Mouse (Mus musculus) midbrain, embryonic 10.5 days (tissue): Measurements from ENCODE around the gene Atp6v1a. TPM values are rescaled to one million over a fixed set of nuclear protein-coding genes. Genes with fewer than 3 reads are reported as not detected.

Experiments used
- DNase-seq: peaks from one replicate; pipeline ENCODE4 v3.0.0-alpha.2; 2017; ENCODE audit warnings: low spot score
- H3K27ac ChIP-seq: fragments of 300-500 bp; sonication (generic); replicated peaks from 2 replicates; pipeline ENCODE4 v1.5.1; 2016; ENCODE audit warnings: mild to moderate bottlenecking
- H3K27me3 ChIP-seq: fragments of 300-500 bp; sonication (generic); 2 replicates; pipeline ENCODE4 v1.6.1; 2016; ENCODE audit warnings: low read depth, mild to moderate bottlenecking; ENCODE audit not compliant: poor library complexity, severe bottlenecking
- H3K36me3 ChIP-seq: fragments of 300-500 bp; sonication (generic); 2 replicates; pipeline ENCODE4 v1.6.1; 2016; ENCODE audit warnings: mild to moderate bottlenecking, moderate library complexity
- H3K4me1 ChIP-seq: fragments of 300-500 bp; sonication (generic); 2 replicates; pipeline ENCODE4 v1.6.1; 2016
- H3K4me3 ChIP-seq: fragments of 300-500 bp; sonication (generic); 2 replicates; pipeline ENCODE4 v1.5.1; 2016; ENCODE audit warnings: mild to moderate bottlenecking, moderate library complexity
- H3K9me3 ChIP-seq: fragments of 300-500 bp; sonication (generic); replicated peaks from 2 replicates; pipeline ENCODE4 v1.6.1; 2016; ENCODE audit warnings: mild to moderate bottlenecking
- WGBS: fragments of 180-500 bp; shearing (Covaris S2); methylation state at CpG from one replicate; pipeline ENCODE4 v1.1.7; 2016; 5-methylcytosine and 5-hydroxymethylcytosine counted together
- polyA plus RNA-seq: library from polyadenylated mRNA; unstranded; fragments of >200 nt; fragmentation: Nextera tagmentation; extraction: Ambion mirVana; gene quantifications from 2 replicates; pipeline ENCODE4 v1.2.1, GENCODE M21; 2016

Gene Atp6v1a
- polyA plus RNA-seq = 43.3 and 55.5 TPM in 2 replicates

- Histone ChIP-seq H3K27ac (peak within 1 kb of the TSS; percentile 97), H3K4me1 (peaks cover 22% of the 10 kb centered on the region), H3K36me3 (peaks cover under 1% of the 10 kb centered on the region; the same call in 1 of the 2 replicates), H3K27me3 (no peaks in the 10 kb centered on the region), H3K9me3 (no peaks in the 10 kb centered on the region), H3K4me3 (peak within 1 kb of the TSS; percentile 97)
- under 1% methylated on average over 66 of the region's 71 CpGs for WGBS
- DNase-seq = peak; percentile 93
Measured at GRCm38 (mm10) chr16:44139536-44140185, at the start of gene Atp6v1a, which contains the start of gene Naa50. Gene Atp6v1a, minus strand, starts transcription at chr16:44139705. Gene Naa50, plus strand, starts transcription at chr16:44139830.

- no peak for DNase-seq
- peaks cover 7% of the 10 kb centered on the region for H3K36me3 ChIP-seq
- H3K4me3 ChIP-seq = no peak overlapping the region
- H3K9me3 ChIP-seq = peaks cover 4% of the 10 kb centered on the region; the same call in 1 of the 2 replicates
- WGBS = 83% methylated on average over 3 of the region's 3 CpGs
- H3K4me1 ChIP-seq = no peaks in the 10 kb centered on the region
- no peak overlapping the region for H3K27ac ChIP-seq
- H3K27me3 ChIP-seq = no peaks in the 10 kb centered on the region
Measured at GRCm38 (mm10) chr16:44188766-44189165, 49.3 kb upstream of the Atp6v1a start.

GRCm38 (mm10) chr16:44187172-44187571 lies 47.7 kb upstream of the Atp6v1a start:
- H3K9me3 ChIP-seq = peaks cover 4% of the 10 kb centered on the region; the same call in 1 of the 2 replicates
- H3K27ac ChIP-seq = no peak overlapping the region
- peaks cover 10% of the 10 kb centered on the region for H3K36me3 ChIP-seq
- WGBS = 98% methylated on average over 4 of the region's 4 CpGs
- H3K27me3 ChIP-seq = no peaks in the 10 kb centered on the region
- H3K4me3 ChIP-seq = no peak overlapping the region
- H3K4me1 ChIP-seq = no peaks in the 10 kb centered on the region
- no peak for DNase-seq

- no peak overlapping the region for H3K4me3 ChIP-seq
- no peak for DNase-seq
- H3K4me1 ChIP-seq = no peaks in the 10 kb centered on the region
- peaks cover 4% of the 10 kb centered on the region; the same call in 1 of the 2 replicates for H3K9me3 ChIP-seq
- no peak overlapping the region for H3K27ac ChIP-seq
- peaks cover 17% of the 10 kb centered on the region for H3K36me3 ChIP-seq
- 78% methylated on average over 3 of the region's 3 CpGs for WGBS
- H3K27me3 ChIP-seq = no peaks in the 10 kb centered on the region
Measured at GRCm38 (mm10) chr16:44184769-44185168, 45.3 kb upstream of the Atp6v1a start.

GRCm38 (mm10) chr16:44182597-44182996 lies 43.1 kb upstream of the Atp6v1a start:
- no peak for DNase-seq
- Histone ChIP-seq H3K4me1 (no peaks in the 10 kb centered on the region), H3K27me3 (no peaks in the 10 kb centered on the region), H3K9me3 (no peaks in the 10 kb centered on the region), H3K36me3 (peaks cover 10% of the 10 kb centered on the region), H3K4me3 (no peak overlapping the region), H3K27ac (no peak overlapping the region)
- 89% methylated on average over 1 of the region's 1 CpGs for WGBS

- H3K4me1 ChIP-seq = peaks cover 19% of the 10 kb centered on the region
- no peak overlapping the region for H3K4me3 ChIP-seq
- peaks cover 10% of the 10 kb centered on the region for H3K36me3 ChIP-seq
- no peak overlapping the region for H3K27ac ChIP-seq
- H3K27me3 ChIP-seq = no peaks in the 10 kb centered on the region
- no peak for DNase-seq
- 79% methylated on average over 1 of the region's 1 CpGs for WGBS
- H3K9me3 ChIP-seq = no peaks in the 10 kb centered on the region
Measured at GRCm38 (mm10) chr16:44178555-44178954, 39.0 kb upstream of the Atp6v1a start.

GRCm38 (mm10) chr16:44176511-44176910 lies 37.0 kb upstream of the Atp6v1a start:
- Histone ChIP-seq H3K9me3 (no peaks in the 10 kb centered on the region), H3K27me3 (no peaks in the 10 kb centered on the region), H3K27ac (no peak overlapping the region), H3K4me1 (peaks cover 24% of the 10 kb centered on the region), H3K4me3 (no peak overlapping the region), H3K36me3 (peaks cover 2% of the 10 kb centered on the region; the same call in 1 of the 2 replicates)
- 94% methylated on average over 2 of the region's 2 CpGs for WGBS
- no peak for DNase-seq

- 83% methylated on average over 1 of the region's 1 CpGs for WGBS
- H3K9me3 ChIP-seq = no peaks in the 10 kb centered on the region
- no peak for DNase-seq
- no peaks in the 10 kb centered on the region for H3K27me3 ChIP-seq
- peaks cover 24% of the 10 kb centered on the region for H3K4me1 ChIP-seq
- H3K36me3 ChIP-seq = no peaks in the 10 kb centered on the region
- no peak overlapping the region for H3K27ac ChIP-seq
- 0 out of 2 replicates have a peak overlapping the region, but pooled peaks have one; percentile 16 for H3K4me3 ChIP-seq
Measured at GRCm38 (mm10) chr16:44175001-44175400, 35.5 kb upstream of the Atp6v1a start.

- no peaks in the 10 kb centered on the region for H3K27me3 ChIP-seq
- H3K4me3 ChIP-seq = peak overlapping the region; percentile 93
- no peaks in the 10 kb centered on the region for H3K36me3 ChIP-seq
- WGBS = 33% methylated on average over 7 of the region's 7 CpGs
- DNase-seq = no peak
- H3K4me1 ChIP-seq = peaks cover 24% of the 10 kb centered on the region
- H3K27ac ChIP-seq = peak overlapping the region; percentile 99
- H3K9me3 ChIP-seq = no peaks in the 10 kb centered on the region
Measured at GRCm38 (mm10) chr16:44173966-44174530, 34.5 kb upstream of the Atp6v1a start.

- DNase-seq = no peak
- under 1% methylated on average over 76 of the region's 77 CpGs for WGBS
Measured at GRCm38 (mm10) chr16:44173155-44173941, 33.8 kb upstream of the Atp6v1a start, which contains the start of gene Usf3. Gene Usf3, plus strand, starts transcription at chr16:44173246.

GRCm38 (mm10) chr16:44172297-44173154 lies 33.0 kb upstream of the Atp6v1a start:
- WGBS = 2% methylated on average over 26 of the region's 26 CpGs
- peaks cover 24% of the 10 kb centered on the region for H3K4me1 ChIP-seq
- no peaks in the 10 kb centered on the region for H3K27me3 ChIP-seq
- H3K9me3 ChIP-seq = no peaks in the 10 kb centered on the region
- peak overlapping the region; percentile 99 for H3K27ac ChIP-seq
- DNase-seq = peak; percentile 99
- H3K4me3 ChIP-seq = peak overlapping the region; percentile 93
- H3K36me3 ChIP-seq = no peaks in the 10 kb centered on the region

More at GRCm38 (mm10) chr16:44173155-44173941, 33.8 kb upstream of the Atp6v1a start, which contains the start of gene Usf3:
- Histone ChIP-seq H3K36me3 (no peaks in the 10 kb centered on the region), H3K27ac (peak within 1 kb of the TSS; percentile 99), H3K4me3 (peak within 1 kb of the TSS; percentile 93), H3K4me1 (peaks cover 24% of the 10 kb centered on the region), H3K27me3 (no peaks in the 10 kb centered on the region), H3K9me3 (no peaks in the 10 kb centered on the region)

GRCm38 (mm10) chr16:44168990-44169389 lies 29.5 kb upstream of the Atp6v1a start:
- H3K27me3 ChIP-seq = no peaks in the 10 kb centered on the region
- H3K9me3 ChIP-seq = no peaks in the 10 kb centered on the region
- H3K4me1 ChIP-seq = peaks cover 10% of the 10 kb centered on the region
- H3K4me3 ChIP-seq = no peak overlapping the region
- H3K36me3 ChIP-seq = no peaks in the 10 kb centered on the region
- DNase-seq = no peak
- 90% methylated on average over 4 of the region's 4 CpGs for WGBS
- H3K27ac ChIP-seq = no peak overlapping the region
